In the genomic region with DNA sequence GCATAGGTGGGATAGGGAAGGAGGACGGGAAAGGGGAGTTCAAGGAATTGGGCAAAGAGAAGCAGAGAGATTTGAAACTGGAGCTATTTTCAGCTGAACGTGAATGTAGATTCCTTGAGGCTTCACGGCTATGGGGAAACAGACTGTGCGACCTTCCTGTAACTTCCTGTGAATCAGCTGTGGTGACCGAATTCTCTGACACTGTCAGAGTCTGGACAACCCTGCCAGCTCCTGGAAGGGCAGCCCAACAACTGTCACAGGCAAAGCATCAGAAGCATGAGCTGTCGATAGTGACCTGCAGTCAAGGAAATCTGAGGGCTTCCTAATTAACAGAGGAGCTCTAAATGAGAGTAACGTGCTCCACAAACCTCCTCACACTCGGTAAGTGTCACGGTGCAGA, we compare ENCODE assay signal across 14 mouse cellular contexts.
DNase-seq lines count a peak whose midpoint lies in the region; ATAC-seq lines count a peak whose summit lies in the region.
"Had no signal": no experiment of that assay in that cellular context is flagged by ENCODE, and none has a peak within 500 bp of the region (broad histone marks: within the 10 kb centered on the region; RNA-seq: fewer than 3 reads in every experiment).

No protein-coding gene starts in this region.

- no peak for ATAC-seq in hindbrain, embryonic 13.5 days (ENCODE audit: low FRiP score)
- no peak for ATAC-seq in hindbrain, embryonic 16.5 days
- no peak for ATAC-seq in forebrain, embryonic 15.5 days (replicated peaks)
- peak; percentile 49 for ATAC-seq in megakaryocyte, adult 5-6 weeks (ENCODE audit: poor library complexity, severe bottlenecking)
- ATAC-seq in frontal cortex, adult (ENCODE audit: low TSS enrichment) = no peak

- no peaks in the 10 kb centered on the region for H3K9me3 ChIP-seq in hindbrain, embryonic 13.5 days
- H3K9me3 ChIP-seq in hindbrain, embryonic 16.5 days (ENCODE audit: control insufficient read depth, low read length) = no peaks in the 10 kb centered on the region
- H3K9me3 ChIP-seq in forebrain, embryonic 15.5 days = no peaks in the 10 kb centered on the region
- H3K9me3 ChIP-seq: hindbrain, embryonic 15.5 days had no signal

- H3K9ac ChIP-seq in hindbrain, embryonic 13.5 days = no peak overlapping the region
- H3K9ac ChIP-seq in hindbrain, embryonic 16.5 days (ENCODE audit: low read depth, low read length) = no peak overlapping the region
- H3K9ac ChIP-seq in forebrain, embryonic 15.5 days (replicated peaks) = no peak overlapping the region
- H3K9ac ChIP-seq: hindbrain, embryonic 15.5 days had no signal

- H3K4me2 ChIP-seq in hindbrain, embryonic 13.5 days = no peak overlapping the region
- H3K4me2 ChIP-seq in hindbrain, embryonic 16.5 days (ENCODE audit: low read length) = no peak overlapping the region
- no peak overlapping the region for H3K4me2 ChIP-seq in forebrain, embryonic 15.5 days (replicated peaks)
- H3K4me2 ChIP-seq: hindbrain, embryonic 15.5 days had no signal

- H3K4me3 ChIP-seq in hindbrain, embryonic 13.5 days = no peak overlapping the region
- H3K4me3 ChIP-seq in hindbrain, embryonic 16.5 days (ENCODE audit: low read length) = no peak overlapping the region
- no peak overlapping the region for H3K4me3 ChIP-seq in forebrain, embryonic 15.5 days
- H3K4me3 ChIP-seq: hindbrain, embryonic 15.5 days had no signal

- peak overlapping the region; percentile 32; the same call in 1 of the 2 replicates for H3K27ac ChIP-seq in hindbrain, embryonic 13.5 days
- H3K27ac ChIP-seq in hindbrain, embryonic 16.5 days (ENCODE audit: low read depth, low read length) = no peak overlapping the region
- peak overlapping the region; percentile 31; the same call in 1 of the 2 replicates for H3K27ac ChIP-seq in forebrain, embryonic 15.5 days (replicated peaks)

- no peaks in the 10 kb centered on the region for H3K27me3 ChIP-seq in hindbrain, embryonic 13.5 days
- H3K27me3 ChIP-seq in hindbrain, embryonic 16.5 days (replicated peaks; ENCODE audit: control insufficient read depth, insufficient read depth, low read length) = no peaks in the 10 kb centered on the region
- H3K27me3 ChIP-seq in forebrain, embryonic 15.5 days = no peaks in the 10 kb centered on the region
- H3K27me3 ChIP-seq: hindbrain, embryonic 15.5 days had no signal

- H3K4me1 ChIP-seq in hindbrain, embryonic 13.5 days (replicated peaks) = peaks cover 49% of the 10 kb centered on the region
- peaks cover 3% of the 10 kb centered on the region; the same call in 1 of the 2 replicates for H3K4me1 ChIP-seq in hindbrain, embryonic 16.5 days (ENCODE audit: control insufficient read depth, insufficient read depth, low read depth, low read length)
- H3K4me1 ChIP-seq in forebrain, embryonic 15.5 days = peaks cover 48% of the 10 kb centered on the region

- peak; percentile 63 for DNase-seq in adrenal gland, postnatal 14 days
- DNase-seq in right cerebral cortex, adult 18-20 months = no peak
- DNase-seq: cerebellum, adult 9-11 months; gastrocnemius, postnatal 25 days; kidney, adult 9 months; layer of hippocampus, adult 9-11 months; lung, postnatal 4 days; thymus, postnatal 36 days had no signal

- 72% methylated on average over 9 of the region's 9 CpGs for WGBS in hindbrain, embryonic 13.5 days
- 56% methylated on average over 9 of the region's 9 CpGs for WGBS in hindbrain, embryonic 16.5 days
- WGBS in forebrain, embryonic 15.5 days = 59% methylated on average over 9 of the region's 9 CpGs

- peaks cover 4% of the 10 kb centered on the region for H3K36me3 ChIP-seq in hindbrain, embryonic 13.5 days
- H3K36me3 ChIP-seq in hindbrain, embryonic 16.5 days (ENCODE audit: control insufficient read depth, insufficient read depth, low read length) = no peaks in the 10 kb centered on the region
- peaks cover 8% of the 10 kb centered on the region; the same call in 1 of the 2 replicates for H3K36me3 ChIP-seq in forebrain, embryonic 15.5 days
- H3K36me3 ChIP-seq: hindbrain, embryonic 15.5 days had no signal
